Mouse (Mus musculus) frontal cortex, adult (tissue): ENCODE measurements around the gene Cacna1i.
A peak's percentile ranks its signal among the peaks of the same experiment; 100 is the strongest.

ENCODE experiments used
- ATAC-seq: cut with Nextera tagmentation; 2 replicates; pipeline ENCODE4 v1.9.2; 2017; ENCODE audit warnings: mild to moderate bottlenecking, moderate library complexity, mixed read lengths; ENCODE audit not compliant: low TSS enrichment

The Cacna1i gene

DNA sequence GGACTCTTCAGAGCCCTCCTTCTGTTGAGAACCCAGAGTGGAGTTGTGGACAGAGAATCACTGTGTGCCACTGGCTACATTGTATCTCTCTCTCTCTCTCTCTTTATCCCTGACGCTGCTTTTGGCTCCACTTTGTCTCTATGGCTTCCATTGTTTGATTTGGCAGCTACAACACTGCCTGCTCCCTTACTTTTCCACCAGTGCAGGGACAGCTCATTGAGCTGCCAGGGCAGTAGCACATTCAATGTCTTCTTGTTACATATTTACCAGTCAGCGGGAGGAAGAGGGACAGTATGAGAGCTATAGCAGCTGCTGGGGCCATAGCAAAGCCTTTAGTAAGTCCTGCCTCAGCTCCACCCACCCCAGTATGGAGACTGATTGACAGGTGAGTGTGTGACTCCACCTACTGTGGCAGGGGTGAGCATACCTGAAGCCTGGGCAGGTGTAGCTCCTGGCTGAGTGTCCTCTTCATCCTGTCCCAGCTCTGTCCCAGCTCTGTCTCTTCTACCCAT, 114.4 kb downstream of the Cacna1i start:
- ATAC-seq: peak; percentile 16; the same call in 1 of the 2 replicates

DNA sequence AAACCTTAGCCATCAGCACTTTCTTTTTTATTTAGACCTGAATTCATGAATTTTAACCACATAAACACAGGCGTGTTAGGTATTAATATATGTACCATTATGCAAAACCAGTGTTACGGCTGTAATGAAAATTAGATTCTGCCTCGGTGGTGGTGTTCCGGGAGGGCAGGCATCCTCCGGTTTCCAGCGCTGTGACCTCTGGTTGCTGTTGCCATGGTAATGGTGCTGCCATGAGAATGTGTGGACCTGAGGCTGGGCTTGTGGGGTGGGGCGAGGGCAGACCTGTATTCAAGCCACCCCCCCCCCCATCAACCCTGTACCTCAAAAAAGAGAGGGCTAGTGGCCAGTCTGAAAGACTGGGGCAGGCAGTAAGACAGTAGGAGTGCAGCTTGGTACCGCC, 114.9 kb downstream of the Cacna1i start:
- no peak for ATAC-seq

- ATAC-seq: no peak
Measured at GRCm38 (mm10) chr15:80407873-80408272, 120.8 kb downstream of the Cacna1i start.

GRCm38 (mm10) chr15:80410661-80411060, 123.6 kb downstream of the Cacna1i start:
- no peak for ATAC-seq

- ATAC-seq: peak; percentile 13; the same call in 1 of the 2 replicates
Measured at GRCm38 (mm10) chr15:80413070-80413469, 126.0 kb downstream of the Cacna1i start.

GRCm38 (mm10) chr15:80413988-80414721, 127.1 kb downstream of the Cacna1i start:
- peak; percentile 60 for ATAC-seq

DNA sequence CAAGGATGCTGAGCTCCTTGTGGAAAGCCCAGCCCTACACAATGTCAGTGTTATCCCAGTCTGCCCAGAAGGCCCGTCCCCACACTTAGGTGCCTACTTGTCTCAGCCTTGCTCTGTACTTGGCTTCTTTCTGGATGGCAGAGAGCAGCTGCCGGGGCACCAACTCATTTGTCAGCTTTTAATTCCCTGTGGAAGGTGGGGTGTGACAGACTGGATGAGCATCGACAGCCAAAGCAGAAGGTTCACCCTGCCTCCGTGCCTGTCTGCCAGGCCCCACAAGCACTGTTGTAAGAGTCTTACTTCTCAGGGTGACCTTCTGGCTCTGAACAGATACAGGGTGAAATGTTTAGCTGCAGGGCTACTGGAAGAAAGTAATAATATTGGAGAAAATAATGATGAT, 128.1 kb downstream of the Cacna1i start:
- no peak for ATAC-seq

- no peak for ATAC-seq
Measured at GRCm38 (mm10) chr15:80417066-80417465, 130.0 kb downstream of the Cacna1i start.

DNA sequence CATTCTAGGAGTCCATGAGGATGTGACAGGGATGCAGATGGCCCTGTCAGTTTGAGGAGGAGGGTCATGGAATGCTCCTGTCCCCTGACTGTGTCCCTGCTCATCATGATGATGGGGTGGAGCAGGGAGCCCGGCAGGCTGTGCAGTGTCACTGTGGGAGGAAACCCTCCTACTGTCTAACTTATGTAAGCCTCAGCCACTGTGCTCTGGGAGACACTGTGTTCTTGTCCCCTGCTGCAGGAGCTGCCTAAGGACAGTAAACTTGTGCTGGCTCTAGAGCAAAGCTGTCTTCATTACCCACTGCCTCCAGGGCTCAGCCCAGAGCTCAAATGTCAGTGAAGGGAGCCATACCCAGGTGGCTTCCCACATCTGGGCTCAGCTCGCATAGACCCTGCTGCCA, 131.1 kb downstream of the Cacna1i start:
- ATAC-seq: peak; percentile 74

DNA sequence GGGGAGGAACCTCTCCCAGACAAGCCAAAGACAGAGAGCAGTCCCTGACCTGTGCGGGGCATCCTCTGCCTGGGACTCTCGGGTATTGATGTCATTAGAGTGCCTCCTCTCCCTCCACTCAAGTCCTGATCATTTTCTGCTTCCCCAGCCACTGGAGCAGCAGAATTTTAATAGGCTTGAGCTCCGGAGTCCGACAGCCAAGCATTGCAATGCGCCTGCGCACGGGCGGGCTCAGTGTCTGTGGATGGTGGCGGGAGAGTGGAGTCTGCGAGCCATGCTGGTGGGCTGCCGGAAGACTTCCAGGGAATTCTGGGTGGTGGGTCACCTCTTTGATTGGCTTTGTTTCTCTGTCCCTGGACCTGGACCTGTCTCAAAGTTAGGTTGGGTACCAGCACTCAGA, 143.3 kb downstream of the Cacna1i start:
- ATAC-seq: peak; percentile 70; the same call in 1 of the 2 replicates

- ATAC-seq: no peak
Measured at GRCm38 (mm10) chr15:80436961-80437360, 149.9 kb downstream of the Cacna1i start.

GRCm38 (mm10) chr15:80437996-80438395, 151.0 kb downstream of the Cacna1i start:
- no peak for ATAC-seq

DNA sequence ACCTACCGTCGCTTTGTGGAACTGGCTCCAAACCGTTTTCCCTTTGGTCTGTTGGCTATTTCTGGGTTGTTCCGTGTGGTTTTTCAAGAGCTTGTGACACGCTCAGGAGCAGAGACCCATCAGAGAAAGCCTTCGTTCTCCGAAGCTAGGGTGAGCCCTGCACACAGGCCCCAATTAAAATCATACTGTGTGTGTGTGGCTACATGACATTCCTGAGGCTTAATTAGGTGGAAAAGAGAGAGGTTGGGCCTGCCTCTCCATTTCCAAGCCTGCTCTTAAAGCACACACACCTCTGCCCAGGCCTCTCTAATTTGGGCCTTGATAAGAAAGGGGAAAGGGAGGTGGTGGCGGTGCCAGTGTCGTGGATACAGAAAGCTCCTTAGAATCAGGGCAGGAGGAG, 151.4 kb downstream of the Cacna1i start:
- no peak for ATAC-seq

DNA sequence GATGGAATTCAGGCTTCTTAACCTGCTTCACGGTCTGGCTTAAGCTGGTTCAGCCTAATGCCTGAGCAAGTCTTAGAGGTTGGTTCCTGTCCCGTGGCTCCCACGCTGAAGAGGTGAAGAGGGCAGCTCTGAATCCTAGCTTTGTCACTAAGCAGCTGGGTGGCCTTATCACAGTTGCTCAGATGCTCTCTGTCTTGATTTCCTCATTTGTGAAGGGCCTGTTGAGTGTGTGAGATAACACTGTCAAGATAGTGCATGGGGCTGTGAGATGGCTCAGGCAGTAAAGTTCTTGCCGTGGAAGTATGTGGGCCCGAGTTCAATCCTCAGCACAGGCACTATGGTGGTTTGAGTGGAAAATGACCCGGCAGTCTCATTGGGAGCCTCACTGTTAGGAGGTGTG, 153.2 kb downstream of the Cacna1i start:
- ATAC-seq: no peak

GRCm38 (mm10) chr15:80445956-80446687, 159.1 kb downstream of the Cacna1i start:
- ATAC-seq: no peak
